Mouse (Mus musculus) ES-Bruce4 (cell line): ENCODE data around the gene Ccdc107.

Experiments used
- CTCF ChIP-seq: IDR thresholded peaks from one replicate; pipeline ENCODE4 v1.8.1; 2011; ENCODE audit warnings: low read depth, low read length
- EP300 ChIP-seq: IDR thresholded peaks from 2 replicates; pipeline ENCODE4 v1.6.1; 2011; ENCODE audit warnings: low read depth, low read length; ENCODE audit not compliant: insufficient read depth
- POLR2A ChIP-seq: IDR thresholded peaks from one replicate; pipeline ENCODE4 v1.8.1; 2011; ENCODE audit warnings: low read length; ENCODE audit not compliant: insufficient read depth

DNA sequence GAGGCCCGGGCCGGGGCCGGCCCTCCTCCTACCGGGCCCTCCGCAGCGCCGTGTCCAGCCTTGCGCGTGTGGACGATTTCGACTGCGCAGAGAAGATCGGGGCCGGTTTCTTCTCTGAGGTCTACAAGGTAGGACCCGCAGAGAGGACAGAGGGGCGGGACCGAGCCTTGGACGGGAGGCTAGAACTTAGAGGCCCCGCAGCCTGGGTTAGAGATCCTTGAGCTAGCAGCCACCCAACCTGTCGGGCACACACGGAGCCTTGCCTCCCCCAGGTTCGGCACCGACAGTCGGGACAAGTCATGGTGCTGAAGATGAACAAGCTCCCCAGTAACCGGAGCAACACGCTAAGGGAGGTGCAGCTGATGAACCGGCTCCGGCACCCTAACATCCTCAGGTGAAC, 49.2 kb upstream of the Ccdc107 start:
- no peak for TF ChIP-seq CTCF
- no peak for TF ChIP-seq EP300
- TF ChIP-seq POLR2A = no peak
